Mouse (Mus musculus) ES-Bruce4 (cell line): Measurements from ENCODE around the gene Ranbp17.

ENCODE experiments used
- CTCF ChIP-seq: IDR thresholded peaks from one replicate; pipeline ENCODE4 v1.8.1; 2011; ENCODE audit warnings: low read depth, low read length
- EP300 ChIP-seq: IDR thresholded peaks from 2 replicates; pipeline ENCODE4 v1.6.1; 2011; ENCODE audit warnings: low read depth, low read length; ENCODE audit not compliant: insufficient read depth
- POLR2A ChIP-seq: IDR thresholded peaks from one replicate; pipeline ENCODE4 v1.8.1; 2011; ENCODE audit warnings: low read length; ENCODE audit not compliant: insufficient read depth

DNA sequence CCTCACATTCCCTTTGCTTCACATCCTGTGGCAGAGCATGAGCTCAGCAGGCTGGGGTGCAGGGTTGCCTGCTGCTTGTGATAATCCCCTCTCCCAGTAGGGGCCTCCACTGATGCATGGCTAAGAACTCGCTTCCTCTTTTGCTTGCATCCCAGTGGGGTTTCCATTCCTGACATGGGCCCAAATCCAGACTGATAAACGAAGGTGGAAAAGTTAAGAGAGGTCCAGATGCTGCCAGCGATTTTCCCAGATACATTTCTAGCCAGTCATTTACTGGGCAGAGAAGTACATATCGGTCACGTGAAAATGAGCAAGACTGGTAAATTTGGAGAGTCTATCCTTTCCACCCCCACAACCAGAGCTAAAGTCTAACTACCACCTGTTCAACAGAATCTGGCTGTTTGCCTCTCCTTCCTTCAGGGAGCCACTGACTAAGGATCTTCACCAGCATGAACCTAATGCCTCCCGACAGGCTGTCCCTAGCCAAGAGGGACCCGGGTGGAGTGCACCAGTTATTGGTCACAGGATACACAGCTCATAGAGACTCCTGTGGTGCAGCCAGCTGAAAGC is 176.9 kb downstream of the Ranbp17 start:
- TF ChIP-seq CTCF (peak; percentile 42), POLR2A (no peak), EP300 (no peak)
